Mouse (Mus musculus) T-helper 17 cell (primary cell): Measurements from ENCODE around the gene Hspb11.

Source experiments
- in situ Hi-C, 2 experiments: fragments of 300-600 bp; cut with MboI, MseI; formaldehyde crosslinking; loops; 1 replicate in 1 of 2; 2 replicates in 1 of 2; pipeline ENCODE4 v1.15.1; 2025; ENCODE audit warnings: high pct_unique_total_duplicates in 2 of 2

Gene Hspb11

DNA sequence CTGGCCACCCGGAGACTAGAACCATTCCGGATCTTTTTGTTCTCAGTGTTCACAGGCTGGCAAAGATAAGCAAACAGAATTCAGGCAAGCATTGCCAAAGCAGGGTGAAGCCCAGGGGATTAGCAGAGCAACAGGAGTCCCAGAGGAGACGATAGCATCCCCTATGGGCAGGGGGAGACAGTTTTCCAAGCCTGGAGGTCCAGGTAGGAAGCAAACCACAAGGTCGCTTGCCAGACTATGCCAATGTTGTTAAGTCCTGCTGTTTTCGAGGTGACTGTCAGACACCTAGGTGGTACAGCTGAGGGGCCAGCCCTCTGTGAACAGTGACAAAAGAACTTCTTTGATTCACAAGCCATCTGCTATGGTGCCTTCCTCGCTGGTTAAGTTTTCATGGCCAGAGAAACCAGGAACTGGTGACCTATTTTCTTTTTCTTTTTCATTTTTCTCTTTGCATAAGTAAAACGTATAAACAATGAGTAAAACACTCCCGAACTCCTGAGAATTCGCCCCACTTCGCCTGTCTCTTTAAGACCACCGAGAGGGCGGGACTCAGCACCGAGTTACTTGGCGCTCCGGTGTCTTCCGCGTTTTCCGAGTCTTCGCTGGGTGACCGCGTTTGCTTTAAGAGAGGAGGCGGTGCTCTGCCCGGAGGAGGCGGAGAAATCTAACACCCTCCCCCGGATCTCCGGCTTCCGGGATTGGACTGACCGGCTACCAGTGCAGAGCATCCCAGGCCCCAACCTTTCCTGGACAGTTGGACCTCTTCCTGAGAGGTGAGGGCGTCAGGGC is 60.5 kb downstream of the Hspb11 start, which contains the start of gene Yipf1:
TSS of gene Yipf1 (plus strand) at position 674 of the 789 bp plus-strand sequence.
- in situ Hi-C loops = loop anchor here in 1 of 2 experiments (10.0 kb wide), 1 partner anchor 1961 kb away; no protein-coding TSS in a partner anchor

GRCm38 (mm10) chr4:107314479-107314805 is 61.0 kb downstream of the Hspb11 start:
- in situ Hi-C loops = loop anchor here in 1 of 2 experiments (10.0 kb wide), 1 partner anchor 1960 kb away; no protein-coding TSS in a partner anchor

DNA sequence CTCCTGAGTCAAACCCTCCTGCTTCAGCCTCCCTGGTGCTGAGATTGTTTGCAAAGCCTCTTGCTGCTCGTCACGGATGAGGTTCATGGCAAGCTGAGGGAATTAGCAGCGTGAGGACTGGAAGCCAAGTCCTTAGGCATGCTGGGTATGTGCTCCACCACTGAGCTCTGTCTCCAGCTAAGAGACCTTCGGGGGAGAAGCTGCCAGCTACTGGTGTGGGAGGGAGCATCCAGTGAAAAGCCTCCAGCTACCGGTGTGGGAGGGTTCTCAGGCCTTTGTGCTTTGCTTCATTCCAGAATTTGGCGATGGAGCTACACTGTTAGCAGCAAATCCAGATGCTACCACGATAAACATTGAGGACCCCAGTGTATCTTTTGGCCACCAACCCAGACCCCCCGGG is 65.3 kb downstream of the Hspb11 start:
- in situ Hi-C loops = loop anchor here in 1 of 2 experiments (10.0 kb wide), 1 partner anchor 1956 kb away; no protein-coding TSS in a partner anchor

DNA sequence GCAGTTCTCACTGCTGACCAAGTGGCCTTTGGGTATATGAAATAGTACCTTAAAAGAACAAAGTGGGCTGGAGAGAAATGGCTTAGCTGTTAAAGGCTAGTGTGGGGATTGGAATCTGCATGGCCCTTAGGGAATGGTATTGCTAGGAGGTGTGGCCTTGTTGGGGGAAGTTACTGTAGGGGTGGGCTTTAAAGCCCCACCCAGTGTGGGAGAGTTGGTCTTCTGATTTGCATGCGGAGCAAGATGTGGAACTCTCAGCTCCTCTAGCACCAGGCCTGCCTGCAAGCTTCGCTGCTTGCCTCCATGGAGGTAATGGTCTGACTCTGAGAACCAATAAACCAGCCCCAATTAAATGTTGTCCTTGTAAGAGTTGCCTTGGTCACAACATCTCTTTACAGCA is 67.6 kb downstream of the Hspb11 start:
- in situ Hi-C loops = no loop called here

GRCm38 (mm10) chr4:107323113-107323512 is 69.7 kb downstream of the Hspb11 start:
- in situ Hi-C loops = no loop called here

DNA sequence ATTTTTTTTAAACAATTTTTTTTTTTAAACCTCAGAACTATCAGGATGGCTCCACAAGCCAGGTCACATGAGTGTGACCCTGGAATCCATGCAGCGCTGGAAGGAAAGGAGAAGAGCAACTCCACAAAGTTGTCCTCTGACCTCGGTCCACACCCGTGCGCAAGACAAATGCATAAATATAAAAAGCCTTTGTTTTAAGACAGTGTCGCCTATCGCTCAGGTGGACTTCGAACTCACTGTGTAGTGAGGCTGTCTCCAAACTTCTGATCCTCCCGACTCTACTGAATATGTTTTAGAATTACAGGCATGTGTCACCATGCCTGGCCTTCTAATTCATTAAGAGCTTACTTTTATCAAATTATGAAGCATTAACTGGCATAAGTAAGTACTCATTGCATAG is 75.1 kb downstream of the Hspb11 start:
- in situ Hi-C loops = no loop called here
